Mouse (Mus musculus) hindbrain, embryonic 15.5 days (tissue): ENCODE measurements at regions not wholly inside any gene's neighbourhood (a gene's known extent, or its start where the extent isn't known, plus 50 kb on each side); places are given as distances from the start of the nearest gene placed in this dataset.

Experiments used
- ATAC-seq: fragments of 200-750 bp; cut with Nextera tagmentation; 2 replicates; pipeline ENCODE4 v1.8.0; 2017; ENCODE audit warnings: low read depth, moderate number of reproducible peaks, moderate TSS enrichment; ENCODE audit not compliant: low FRiP score
- H3K27ac ChIP-seq: fragments of 300-500 bp; sonication (generic); replicated peaks from 2 replicates; pipeline ENCODE4 v1.5.1; 2015; ENCODE audit warnings: mild to moderate bottlenecking, inconsistent platforms
- H3K27me3 ChIP-seq: fragments of 300-500 bp; sonication (generic); 2 replicates; pipeline ENCODE4 v1.6.1; 2015; ENCODE audit warnings: control low read depth, inconsistent platforms
- H3K36me3 ChIP-seq: fragments of 300-500 bp; sonication (generic); 2 replicates; pipeline ENCODE4 v1.6.1; 2015; ENCODE audit warnings: control low read depth, inconsistent platforms
- H3K4me1 ChIP-seq: fragments of 300-500 bp; sonication (generic); replicated peaks from 2 replicates; pipeline ENCODE4 v1.6.1; 2015; ENCODE audit warnings: control low read depth, inconsistent platforms
- H3K4me2 ChIP-seq: fragments of 300-500 bp; sonication (generic); 2 replicates; pipeline ENCODE4 v1.6.1; 2015; ENCODE audit warnings: moderate library complexity, mild to moderate bottlenecking, inconsistent platforms
- H3K4me3 ChIP-seq: fragments of 300-500 bp; sonication (generic); 2 replicates; pipeline ENCODE4 v1.5.1; 2015; ENCODE audit warnings: mild to moderate bottlenecking, inconsistent platforms
- H3K9ac ChIP-seq: fragments of 300-500 bp; sonication (generic); 2 replicates; pipeline ENCODE4 v1.6.1; 2015; ENCODE audit warnings: inconsistent platforms
- H3K9me3 ChIP-seq: fragments of 300-500 bp; sonication (generic); 2 replicates; pipeline ENCODE4 v1.6.1; 2016; ENCODE audit warnings: control low read depth, inconsistent platforms
- WGBS: fragments of 180-500 bp; shearing (Covaris S2); methylation state at CpG from one replicate; pipeline ENCODE4 v1.1.7; 2015; 5-methylcytosine and 5-hydroxymethylcytosine counted together

- Histone ChIP-seq H3K36me3 (no peaks in the 10 kb centered on the region), H3K4me3 (no peak overlapping the region), H3K4me2 (no peak overlapping the region), H3K27ac (no peak overlapping the region), H3K4me1 (no peaks in the 10 kb centered on the region), H3K9ac (no peak overlapping the region), H3K27me3 (no peaks in the 10 kb centered on the region), H3K9me3 (no peaks in the 10 kb centered on the region)
- 86% methylated on average over 3 of the region's 3 CpGs for WGBS
- ATAC-seq = no peak
These were observed 343.3 kb upstream of the Ctso start for GRCm38 (mm10) chr3:81589109-81589508.

GRCm38 (mm10) chr3:81629157-81629556 lies 303.2 kb upstream of the Ctso start:
- no peak overlapping the region for H3K27ac ChIP-seq
- H3K9me3 ChIP-seq = no peaks in the 10 kb centered on the region
- no peak overlapping the region for H3K9ac ChIP-seq
- H3K4me1 ChIP-seq = no peaks in the 10 kb centered on the region
- H3K27me3 ChIP-seq = no peaks in the 10 kb centered on the region
- no peak overlapping the region for H3K4me2 ChIP-seq
- H3K36me3 ChIP-seq = no peaks in the 10 kb centered on the region
- H3K4me3 ChIP-seq = no peak overlapping the region
- 62% methylated on average over 2 of the region's 2 CpGs for WGBS
- ATAC-seq = no peak

DNA sequence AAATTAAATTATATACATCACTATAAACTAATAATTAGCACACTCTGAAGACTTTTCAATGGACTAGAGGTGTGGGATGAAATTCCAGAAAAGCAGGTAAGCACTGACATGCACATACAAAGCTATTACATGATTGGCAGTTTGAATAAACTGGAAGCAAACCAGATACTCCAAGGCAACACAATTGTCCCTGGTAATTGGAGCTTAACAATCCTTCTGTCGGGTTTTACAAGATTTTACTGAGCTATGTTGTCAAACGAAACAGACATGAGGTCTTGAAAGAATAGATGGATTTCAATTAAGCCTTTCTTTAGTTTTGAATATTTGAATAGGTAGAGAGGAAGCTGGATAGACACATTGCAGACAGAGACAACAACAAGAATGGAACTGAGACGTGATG lies 273.9 kb upstream of the Ctso start:
- no peaks in the 10 kb centered on the region for H3K9me3 ChIP-seq
- WGBS = 9% methylated on average over 3 of the region's 3 CpGs
- no peak overlapping the region for H3K9ac ChIP-seq
- H3K27me3 ChIP-seq = no peaks in the 10 kb centered on the region
- H3K4me3 ChIP-seq = no peak overlapping the region
- no peak overlapping the region for H3K27ac ChIP-seq
- peaks cover 4% of the 10 kb centered on the region; the same call in 1 of the 2 replicates for H3K4me1 ChIP-seq
- ATAC-seq = no peak
- H3K36me3 ChIP-seq = no peaks in the 10 kb centered on the region
- no peak overlapping the region for H3K4me2 ChIP-seq

GRCm38 (mm10) chr3:81661620-81662019 lies 270.8 kb upstream of the Ctso start:
- Histone ChIP-seq H3K9ac (no peak overlapping the region), H3K27ac (no peak overlapping the region), H3K4me3 (no peak overlapping the region), H3K36me3 (no peaks in the 10 kb centered on the region), H3K27me3 (no peaks in the 10 kb centered on the region), H3K9me3 (no peaks in the 10 kb centered on the region), H3K4me2 (no peak overlapping the region), H3K4me1 (peaks cover 4% of the 10 kb centered on the region; the same call in 1 of the 2 replicates)
- WGBS = 3% methylated on average over 1 of the region's 1 CpGs
- ATAC-seq = peak; percentile 65

- no peak for ATAC-seq
- Histone ChIP-seq H3K27me3 (no peaks in the 10 kb centered on the region), H3K4me1 (peaks cover 4% of the 10 kb centered on the region; the same call in 1 of the 2 replicates), H3K9ac (no peak overlapping the region), H3K4me3 (no peak overlapping the region), H3K4me2 (no peak overlapping the region), H3K36me3 (no peaks in the 10 kb centered on the region), H3K27ac (no peak overlapping the region), H3K9me3 (no peaks in the 10 kb centered on the region)
- WGBS = 37% methylated on average over 2 of the region's 2 CpGs
These were observed 266.1 kb upstream of the Ctso start for GRCm38 (mm10) chr3:81666262-81666661.

GRCm38 (mm10) chr3:81676570-81676969 lies 255.8 kb upstream of the Ctso start:
- H3K4me3 ChIP-seq = no peak overlapping the region
- no peaks in the 10 kb centered on the region for H3K9me3 ChIP-seq
- no peak for ATAC-seq
- WGBS = 68% methylated on average over 1 of the region's 1 CpGs
- H3K4me1 ChIP-seq = no peaks in the 10 kb centered on the region
- no peak overlapping the region for H3K9ac ChIP-seq
- H3K27ac ChIP-seq = no peak overlapping the region
- H3K27me3 ChIP-seq = no peaks in the 10 kb centered on the region
- no peaks in the 10 kb centered on the region for H3K36me3 ChIP-seq
- no peak overlapping the region for H3K4me2 ChIP-seq

DNA sequence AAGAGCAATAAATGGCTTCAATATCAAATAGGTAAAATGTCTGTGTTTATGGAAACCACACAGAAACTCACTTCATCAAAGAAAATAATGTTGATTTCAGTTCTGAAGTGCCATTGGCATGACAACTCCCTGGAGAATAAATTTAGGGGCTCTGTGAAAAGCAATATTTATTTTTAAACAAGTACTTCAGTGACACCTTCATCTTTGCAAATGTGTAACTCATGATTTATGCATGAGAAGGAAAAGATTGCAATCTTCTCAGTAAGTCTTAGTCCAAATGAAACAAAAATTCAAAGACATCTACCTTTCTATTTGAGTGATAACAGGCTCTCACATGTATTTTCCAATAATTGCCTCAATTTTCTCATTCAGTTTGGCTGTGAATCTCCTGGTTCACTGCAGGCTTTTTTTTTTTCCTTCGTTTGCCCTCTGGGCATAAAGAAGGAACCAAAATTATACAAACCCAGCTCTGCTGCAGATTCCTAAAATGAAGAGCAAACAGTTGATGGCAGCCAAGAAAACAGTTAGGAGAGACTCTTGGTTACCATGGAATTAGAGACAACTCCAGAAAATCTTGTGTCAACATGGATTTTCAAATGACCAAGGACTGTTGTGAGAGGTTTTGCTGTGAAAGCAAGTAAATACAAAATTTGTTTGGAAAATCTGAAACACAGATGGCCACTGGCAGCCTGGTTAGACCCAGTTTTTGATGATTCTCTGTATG lies 230.3 kb upstream of the Ctso start:
- no peak overlapping the region for H3K4me2 ChIP-seq
- 51% methylated on average over 1 of the region's 1 CpGs for WGBS
- H3K27me3 ChIP-seq = no peaks in the 10 kb centered on the region
- H3K4me1 ChIP-seq = no peaks in the 10 kb centered on the region
- no peak for ATAC-seq
- no peak overlapping the region for H3K27ac ChIP-seq
- H3K36me3 ChIP-seq = no peaks in the 10 kb centered on the region
- no peak overlapping the region for H3K4me3 ChIP-seq
- no peak overlapping the region for H3K9ac ChIP-seq
- no peaks in the 10 kb centered on the region for H3K9me3 ChIP-seq

- ATAC-seq = no peak
- Histone ChIP-seq H3K4me1 (no peaks in the 10 kb centered on the region), H3K36me3 (no peaks in the 10 kb centered on the region), H3K9me3 (no peaks in the 10 kb centered on the region), H3K4me3 (no peak overlapping the region), H3K9ac (no peak overlapping the region), H3K27me3 (no peaks in the 10 kb centered on the region), H3K4me2 (no peak overlapping the region), H3K27ac (no peak overlapping the region)
- WGBS = 61% methylated on average over 1 of the region's 1 CpGs
These were observed 213.5 kb upstream of the Ctso start for GRCm38 (mm10) chr3:81718911-81719310.

- Histone ChIP-seq H3K4me1 (0 out of 2 replicates have a peak, but pooled peaks cover 3% of the 10 kb centered on the region), H3K27me3 (no peaks in the 10 kb centered on the region), H3K4me3 (no peak overlapping the region), H3K4me2 (no peak overlapping the region), H3K9ac (no peak overlapping the region), H3K27ac (no peak overlapping the region), H3K9me3 (no peaks in the 10 kb centered on the region), H3K36me3 (no peaks in the 10 kb centered on the region)
- ATAC-seq = peak; percentile 51; the same call in 1 of the 2 replicates
- 58% methylated on average over 8 of the region's 8 CpGs for WGBS
These were observed 196.9 kb upstream of the Ctso start for GRCm38 (mm10) chr3:81735463-81735862.

DNA sequence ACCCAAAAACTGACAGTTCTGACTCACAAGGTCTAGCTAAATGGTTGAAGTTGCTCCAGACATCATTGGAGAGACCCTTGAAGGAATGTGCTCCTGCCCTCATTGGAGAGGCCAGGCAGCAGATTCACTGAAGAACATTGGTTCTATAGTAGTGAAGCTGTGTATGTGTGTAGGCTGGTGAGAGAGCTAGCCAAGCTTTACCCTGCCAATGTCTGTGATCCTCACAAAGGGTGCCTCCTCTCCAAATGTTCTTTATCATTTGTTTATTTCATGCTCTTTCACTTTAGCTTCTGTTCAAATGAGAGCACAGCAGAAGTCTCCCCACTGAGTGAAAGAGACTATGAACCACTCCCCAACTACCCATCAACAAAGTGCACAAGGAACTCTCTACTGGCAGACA lies 195.6 kb upstream of the Ctso start:
- Histone ChIP-seq H3K9ac (no peak overlapping the region), H3K9me3 (no peaks in the 10 kb centered on the region), H3K4me2 (no peak overlapping the region), H3K36me3 (no peaks in the 10 kb centered on the region), H3K27ac (no peak overlapping the region), H3K27me3 (no peaks in the 10 kb centered on the region), H3K4me3 (no peak overlapping the region), H3K4me1 (0 out of 2 replicates have a peak, but pooled peaks cover 3% of the 10 kb centered on the region)
- ATAC-seq = no peak

DNA sequence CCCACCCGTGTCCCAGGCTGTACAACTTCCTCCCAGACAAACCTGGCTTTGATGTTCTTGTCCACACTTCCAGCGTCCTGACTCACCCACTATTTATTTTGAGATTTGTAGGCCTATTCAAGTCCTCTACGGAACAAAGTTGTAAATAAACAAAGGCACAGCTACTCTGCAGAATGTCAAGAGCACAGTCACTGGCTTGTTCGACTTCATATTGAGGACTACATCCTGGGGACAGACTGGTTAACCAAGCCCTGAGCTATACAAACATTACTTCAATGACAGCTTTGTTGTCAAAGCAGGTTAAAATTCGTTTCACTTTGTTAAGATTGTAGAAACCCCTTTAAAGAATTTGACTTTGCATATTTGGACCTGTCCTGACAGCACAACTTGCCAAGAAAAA lies 190.3 kb upstream of the Ctso start:
- Histone ChIP-seq H3K9me3 (no peaks in the 10 kb centered on the region), H3K27ac (no peak overlapping the region), H3K4me3 (no peak overlapping the region), H3K27me3 (no peaks in the 10 kb centered on the region), H3K36me3 (no peaks in the 10 kb centered on the region), H3K9ac (no peak overlapping the region), H3K4me1 (no peaks in the 10 kb centered on the region), H3K4me2 (no peak overlapping the region)
- no peak for ATAC-seq
- whole genome bisulfite sequencing = 56% methylated on average over 5 of the region's 5 CpGs

GRCm38 (mm10) chr3:81750164-81750563 lies 182.2 kb upstream of the Ctso start:
- H3K27me3 ChIP-seq = no peaks in the 10 kb centered on the region
- no peak overlapping the region for H3K4me3 ChIP-seq
- H3K9me3 ChIP-seq = no peaks in the 10 kb centered on the region
- H3K27ac ChIP-seq = no peak overlapping the region
- ATAC-seq = no peak
- H3K4me1 ChIP-seq = no peaks in the 10 kb centered on the region
- no peak overlapping the region for H3K9ac ChIP-seq
- no peaks in the 10 kb centered on the region for H3K36me3 ChIP-seq
- H3K4me2 ChIP-seq = no peak overlapping the region
- 49% methylated on average over 1 of the region's 1 CpGs for WGBS

DNA sequence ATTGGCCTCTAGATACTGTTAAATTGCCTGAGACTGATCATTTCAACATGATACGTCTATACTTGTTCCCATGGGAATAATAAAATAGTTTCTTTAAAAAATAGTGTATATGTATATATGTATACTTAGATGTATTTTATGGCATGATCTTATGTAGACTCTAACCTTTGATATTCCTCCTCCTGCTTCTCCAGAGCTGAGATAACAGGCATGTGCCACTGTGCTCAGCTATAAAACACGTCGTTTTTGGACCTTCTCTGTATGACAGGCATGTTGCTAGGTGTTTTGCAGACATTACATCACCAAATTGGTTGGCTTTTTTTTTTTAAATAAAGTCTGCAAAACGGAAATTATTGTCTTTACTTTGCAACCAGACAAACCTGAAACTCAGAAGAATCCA lies 179.4 kb upstream of the Ctso start:
- Histone ChIP-seq H3K36me3 (no peaks in the 10 kb centered on the region), H3K9ac (no peak overlapping the region), H3K4me2 (no peak overlapping the region), H3K4me1 (no peaks in the 10 kb centered on the region), H3K9me3 (no peaks in the 10 kb centered on the region), H3K4me3 (no peak overlapping the region), H3K27ac (no peak overlapping the region), H3K27me3 (no peaks in the 10 kb centered on the region)
- no peak for ATAC-seq
- WGBS = 79% methylated on average over 4 of the region's 4 CpGs
